Mouse (Mus musculus): ENCODE measurements around the gene Cdhr4.

Cdhr4 gene

GRCm38 (mm10) chr9:107975399-107976386 is 16.6 kb upstream of the Cdhr4 start, which contains the start of gene Uba7:
TSS of gene Uba7 (plus strand) at chr9:107975505.
- DNase-seq = no peak

GRCm38 (mm10) chr9:107978815-107979214 is 13.5 kb upstream of the Cdhr4 start:
- no peak for DNase-seq

GRCm38 (mm10) chr9:107981684-107982605 is 10.4 kb upstream of the Cdhr4 start:
- peak; percentile 60 for DNase-seq

GRCm38 (mm10) chr9:107982681-107983346 is 9.5 kb upstream of the Cdhr4 start, which contains the start of gene Gm20661:
TSS of gene Gm20661 (plus strand) at chr9:107983058.
- peak; percentile 76 for DNase-seq

GRCm38 (mm10) chr9:107983421-107983890 is 8.8 kb upstream of the Cdhr4 start:
- peak; percentile 51 for DNase-seq

- no peak for DNase-seq
Observed at GRCm38 (mm10) chr9:107984052-107984753, 8.1 kb upstream of the Cdhr4 start.

GRCm38 (mm10) chr9:107984754-107985055 is 7.6 kb upstream of the Cdhr4 start:
- DNase-seq = no peak

GRCm38 (mm10) chr9:107985131-107986119 is 6.9 kb upstream of the Cdhr4 start, which contains the start of gene Inka1:
TSS of gene Inka1 (minus strand) at chr9:107985879.
- peak; percentile 82 for DNase-seq

GRCm38 (mm10) chr9:107986376-107986775 is 5.9 kb upstream of the Cdhr4 start:
- DNase-seq = peak; percentile 88

GRCm38 (mm10) chr9:107987950-107988349 is 4.3 kb upstream of the Cdhr4 start:
- DNase-seq = no peak

- DNase-seq = no peak
Observed at GRCm38 (mm10) chr9:107993013-107993412, 716 bp downstream of the Cdhr4 start.

GRCm38 (mm10) chr9:107994464-107994863 is 2.2 kb downstream of the Cdhr4 start:
- no peak for DNase-seq

GRCm38 (mm10) chr9:107995513-107995912 is 3.2 kb downstream of the Cdhr4 start:
- no peak for DNase-seq

- no peak for DNase-seq
Observed at GRCm38 (mm10) chr9:107996049-107996448, 3.8 kb downstream of the Cdhr4 start, which contains the start of gene Gm20662. TSS of gene Gm20662 (plus strand) at chr9:107996349.

- peak; percentile 100 for DNase-seq
Observed at GRCm38 (mm10) chr9:108001922-108002770, 9.8 kb downstream of the Cdhr4 start, which contains the start of gene Ip6k1. TSS of gene Ip6k1 (plus strand) at chr9:108002501.

- peak; percentile 41 for DNase-seq
Observed at GRCm38 (mm10) chr9:108002778-108003530, 10.7 kb downstream of the Cdhr4 start.

- DNase-seq = peak; percentile 30
Observed at GRCm38 (mm10) chr9:108003531-108003890, 11.2 kb downstream of the Cdhr4 start.

GRCm38 (mm10) chr9:108008041-108008440 is 15.7 kb downstream of the Cdhr4 start:
- DNase-seq = no peak

- no peak for DNase-seq
Observed at GRCm38 (mm10) chr9:108010385-108010784, 18.1 kb downstream of the Cdhr4 start.
